Mouse (Mus musculus): ENCODE measurements around the gene L3mbtl1.

Gene L3mbtl1

GRCm38 (mm10) chr2:162946964-162947363 is 3.7 kb downstream of the L3mbtl1 start:
- DNase-seq = no peak

GRCm38 (mm10) chr2:162947736-162948135 is 4.5 kb downstream of the L3mbtl1 start:
- peak; percentile 23 for DNase-seq

DNA sequence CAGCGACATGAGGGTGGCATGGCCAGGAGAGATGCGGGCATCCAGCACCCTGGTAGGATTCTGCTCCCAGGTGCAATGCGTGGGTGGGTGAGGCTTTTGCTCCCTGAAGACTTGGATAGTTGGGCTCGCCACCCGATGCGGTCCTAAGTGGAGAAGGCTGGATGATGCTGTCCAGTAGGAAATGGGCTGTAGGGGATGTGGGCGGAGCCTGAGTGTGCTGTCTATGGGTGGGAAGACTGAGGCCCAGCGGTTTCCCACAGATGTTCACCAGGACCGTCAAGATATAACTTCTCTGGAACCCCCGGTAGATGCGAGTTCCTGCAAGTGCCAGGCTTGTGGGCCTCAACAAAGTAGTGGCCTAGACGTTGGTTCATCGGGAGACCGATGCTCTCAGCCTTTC is 4.9 kb downstream of the L3mbtl1 start:
- no peak for DNase-seq

- no peak for DNase-seq
Observed at GRCm38 (mm10) chr2:162950776-162951175, 7.5 kb downstream of the L3mbtl1 start.

GRCm38 (mm10) chr2:162956843-162957242 is 13.6 kb downstream of the L3mbtl1 start:
- DNase-seq = no peak

DNA sequence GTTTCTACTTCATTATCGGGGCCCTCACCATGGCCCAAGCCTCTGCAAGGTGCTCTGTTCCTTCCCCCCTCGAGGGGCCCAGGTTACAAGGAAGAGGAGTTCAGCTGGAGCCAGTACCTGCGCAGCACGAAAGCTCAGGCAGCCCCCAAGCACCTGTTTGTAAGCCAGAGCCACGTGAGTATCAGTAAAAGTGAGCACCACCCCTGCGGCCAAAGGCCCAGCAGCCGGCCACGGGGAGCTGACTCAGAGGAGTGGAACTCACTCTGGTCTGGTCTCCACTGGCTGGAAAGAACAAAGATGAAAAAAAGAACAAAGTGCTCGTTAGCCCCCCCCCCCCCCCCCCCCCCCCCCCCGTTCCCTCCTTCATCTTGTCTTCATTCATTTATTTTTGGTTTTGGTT is 18.0 kb downstream of the L3mbtl1 start:
- no peak for DNase-seq

- no peak for DNase-seq
Observed at GRCm38 (mm10) chr2:162966734-162967133, 23.5 kb downstream of the L3mbtl1 start.

GRCm38 (mm10) chr2:162968357-162968756 is 25.1 kb downstream of the L3mbtl1 start:
- DNase-seq = peak; percentile 74

- DNase-seq = no peak
Observed at GRCm38 (mm10) chr2:162969101-162969500, 25.8 kb downstream of the L3mbtl1 start.

GRCm38 (mm10) chr2:162970896-162971295 is 27.6 kb downstream of the L3mbtl1 start:
- DNase-seq = no peak

DNA sequence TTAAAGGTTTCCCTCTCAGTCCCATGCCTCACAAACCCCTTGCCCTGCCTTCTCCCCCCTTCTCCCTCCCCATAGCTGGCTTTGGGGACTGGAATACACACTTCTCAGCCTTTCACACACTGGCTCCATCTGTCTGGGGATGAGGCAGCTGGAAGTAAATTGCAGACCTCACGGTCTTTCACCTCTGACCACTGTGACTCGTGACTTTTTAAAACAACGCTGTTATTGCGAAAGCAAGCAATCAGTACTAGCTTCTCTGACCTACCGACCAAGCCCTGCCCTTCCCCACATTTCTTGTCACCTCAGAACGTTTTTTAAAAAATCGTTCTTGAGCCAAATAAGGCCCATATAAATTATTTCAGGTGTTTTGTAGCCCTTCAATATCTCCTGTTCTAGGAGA is 29.5 kb downstream of the L3mbtl1 start:
- peak; percentile 27 for DNase-seq

- DNase-seq = no peak
Observed at GRCm38 (mm10) chr2:162973206-162973605, 29.9 kb downstream of the L3mbtl1 start.

DNA sequence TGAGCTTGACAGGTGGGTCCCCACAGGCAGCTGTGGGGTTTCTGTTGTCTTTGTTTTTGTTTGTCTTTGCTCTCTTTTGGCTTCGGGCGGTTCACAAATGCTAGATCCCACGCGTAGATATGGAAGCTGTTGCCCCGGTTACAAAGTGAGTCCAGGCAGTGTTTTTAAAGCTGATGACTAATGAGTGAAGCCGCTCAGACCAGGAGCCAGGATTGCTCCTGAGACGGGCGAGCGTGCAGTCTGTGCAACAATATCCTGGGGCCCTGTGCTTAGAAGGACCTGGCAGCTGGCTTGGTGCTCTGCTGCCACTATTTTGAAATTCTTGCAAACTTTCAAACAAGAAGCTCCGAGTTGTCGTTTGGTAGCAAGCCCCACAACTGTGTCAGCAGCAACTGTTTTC is 30.4 kb downstream of the L3mbtl1 start:
- DNase-seq = peak; percentile 54

GRCm38 (mm10) chr2:162975157-162975775 is 32.0 kb downstream of the L3mbtl1 start:
- no peak for DNase-seq

GRCm38 (mm10) chr2:162976001-162976400 is 32.7 kb downstream of the L3mbtl1 start:
- no peak for DNase-seq

- DNase-seq = no peak
Observed at GRCm38 (mm10) chr2:162984381-162984780, 41.1 kb downstream of the L3mbtl1 start.

GRCm38 (mm10) chr2:162985923-162986322 is 42.7 kb downstream of the L3mbtl1 start:
- no peak for DNase-seq

DNA sequence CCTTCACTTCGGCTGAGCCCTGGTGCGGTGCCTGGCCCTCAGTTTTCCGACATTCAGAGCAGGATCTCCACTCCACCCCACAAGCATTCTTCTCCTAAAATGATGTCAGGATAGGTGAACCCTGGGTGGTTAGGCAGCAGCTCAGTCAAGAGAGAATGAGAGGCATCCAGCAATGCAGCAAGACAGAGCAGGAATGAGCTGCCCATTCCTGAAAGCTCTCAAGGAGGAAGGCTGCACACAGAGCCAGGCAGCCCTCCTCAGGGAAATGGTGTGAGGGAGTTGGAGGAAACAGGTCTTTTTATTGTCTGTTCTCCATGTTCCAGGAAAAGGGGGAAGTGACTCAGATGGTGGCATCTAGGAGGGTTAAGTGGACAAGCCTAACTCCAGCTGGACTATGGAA is 43.5 kb downstream of the L3mbtl1 start:
- no peak for DNase-seq

- DNase-seq = no peak
Observed at GRCm38 (mm10) chr2:162987218-162987617, 43.9 kb downstream of the L3mbtl1 start, which contains the start of gene Sgk2. Gene Sgk2, plus strand, starts transcription at chr2:162987330.

- DNase-seq = no peak
Observed at GRCm38 (mm10) chr2:162988235-162988634, 45.0 kb downstream of the L3mbtl1 start.

- no peak for DNase-seq
Observed at GRCm38 (mm10) chr2:162991394-162992083, 48.3 kb downstream of the L3mbtl1 start.

DNA sequence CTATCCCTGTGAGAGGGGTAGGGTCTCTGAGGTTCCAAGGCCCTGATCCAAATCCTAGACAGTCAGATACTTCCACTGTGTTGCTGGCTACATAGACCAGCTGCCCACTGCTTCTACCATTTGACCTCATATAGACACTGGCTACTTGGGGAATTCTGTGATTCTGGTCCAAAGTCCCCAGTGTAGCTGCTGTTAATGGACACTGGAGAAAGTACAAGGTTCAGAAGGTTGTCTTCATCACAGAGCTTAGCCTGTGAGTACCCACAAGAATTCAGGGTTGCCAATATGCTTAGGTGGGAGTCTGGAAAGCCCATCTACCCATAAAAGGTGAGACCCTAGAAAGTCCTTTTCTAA is 48.8 kb downstream of the L3mbtl1 start:
- no peak for DNase-seq

- DNase-seq = no peak
Observed at GRCm38 (mm10) chr2:162993881-162994616, 50.8 kb downstream of the L3mbtl1 start.
